Mouse (Mus musculus) splenic B cell, adult 2 months (primary cell): ENCODE measurements around the gene Nfkbil1.
A peak's percentile ranks its signal among the peaks of the same experiment; 100 is the strongest.

Experiments used
- DNase-seq: peaks from one replicate; pipeline ENCODE4 v3.0.0-alpha.2; 2011; ENCODE audit warnings: low read depth, low spot score
- H3K27me3 ChIP-seq: 2 replicates; pipeline ENCODE4 v1.6.1; 2012; ENCODE audit warnings: mild to moderate bottlenecking, low read length, moderate library complexity, mixed read lengths; ENCODE audit not compliant: control insufficient read depth, poor library complexity, insufficient read depth, severe bottlenecking
- H3K36me3 ChIP-seq: 2 replicates; pipeline ENCODE4 v1.6.1; 2012; ENCODE audit warnings: mild to moderate bottlenecking, low read length, moderate library complexity, mixed read lengths; ENCODE audit not compliant: control insufficient read depth, poor library complexity, insufficient read depth, severe bottlenecking

The Nfkbil1 gene

GRCm38 (mm10) chr17:35174201-35174977, 61.2 kb downstream of the Nfkbil1 start:
- H3K27me3 ChIP-seq: no peaks in the 10 kb centered on the region
- no peak for DNase-seq
- no peaks in the 10 kb centered on the region for H3K36me3 ChIP-seq

DNA sequence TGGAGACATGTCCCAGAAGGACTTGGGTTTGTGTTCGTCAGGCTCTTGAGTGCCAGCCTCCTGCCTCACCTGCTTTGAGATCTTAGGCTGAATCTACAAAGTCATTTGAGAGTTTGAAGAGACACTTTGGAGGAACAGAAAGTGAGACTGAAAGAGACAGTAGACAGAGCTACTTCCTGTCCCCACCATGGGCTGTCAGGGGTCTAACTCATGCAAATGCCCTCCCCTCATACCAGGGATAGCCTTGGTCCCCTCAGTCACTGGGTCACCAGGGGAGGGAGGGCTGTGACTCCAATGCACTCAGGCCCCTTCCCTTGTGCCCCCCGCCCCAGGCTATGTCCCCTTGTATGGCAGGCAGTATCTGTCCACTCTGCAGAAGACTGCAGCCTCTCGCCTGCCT, 62.3 kb downstream of the Nfkbil1 start:
- Histone ChIP-seq H3K27me3 (no peaks in the 10 kb centered on the region), H3K36me3 (no peaks in the 10 kb centered on the region)
- DNase-seq: peak; percentile 74

DNA sequence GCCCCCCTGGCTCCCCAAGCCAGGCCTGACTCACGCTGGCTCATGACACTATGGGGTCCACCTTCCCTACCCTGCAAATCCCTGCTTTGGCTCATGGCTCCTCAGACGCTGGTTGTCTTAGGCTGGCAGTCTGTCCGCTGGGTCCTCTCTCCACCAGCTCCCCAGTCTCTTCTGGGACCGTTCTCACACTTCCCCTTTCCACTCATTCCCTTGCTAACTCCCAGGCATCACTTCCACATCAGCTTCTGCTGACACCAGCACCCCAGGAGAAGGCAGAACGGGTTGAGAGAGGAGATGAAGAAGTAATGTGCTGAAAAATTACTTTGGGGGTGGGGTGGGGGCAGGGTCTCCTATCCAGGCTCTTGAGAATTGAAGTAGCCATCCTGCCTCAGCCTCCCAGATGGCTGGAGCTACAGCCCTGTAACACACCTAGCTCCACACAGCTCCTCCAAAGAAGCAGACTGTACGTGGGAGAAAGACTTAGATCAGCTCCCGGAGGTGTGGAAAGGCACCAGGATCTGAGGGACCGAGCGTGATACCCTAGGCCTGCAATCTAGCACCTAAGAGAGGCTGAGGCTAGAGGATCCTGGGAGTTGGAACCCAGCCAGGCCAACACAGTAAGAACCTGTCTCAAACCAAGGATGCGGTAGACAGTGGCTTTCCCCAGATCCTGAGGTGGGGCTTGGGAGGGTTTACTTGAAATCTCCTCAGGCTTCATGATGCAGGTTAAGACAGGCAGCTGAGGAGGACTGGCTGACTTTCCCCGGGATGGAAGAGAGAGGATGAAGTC, 63.0 kb downstream of the Nfkbil1 start:
- Histone ChIP-seq H3K27me3 (no peaks in the 10 kb centered on the region), H3K36me3 (no peaks in the 10 kb centered on the region)
- DNase-seq: peak; percentile 45
